Mouse (Mus musculus) gastrocnemius, adult 8-10 months (tissue): ENCODE measurements around the gene Kalrn. TPM values are rescaled to one million over a fixed set of nuclear protein-coding genes. Genes with fewer than 3 reads are reported as not detected.

Experiments used
- DNase-seq, 2 experiments: peaks; one replicate each; pipeline ENCODE4 v3.0.0; 2022; ENCODE audit warnings: low spot score in 2 of 2
- total RNA-seq, 4 experiments: library from RNA; stranded (reverse); gene quantifications; 2 replicates each; pipeline ENCODE4 v1.2.4; 2022

The Kalrn gene
- total RNA-seq, 4 experiments from 2014 or later, result 19.2 to 20.8 (median 19.9) TPM

- no peak for DNase-seq
Measured at GRCm38 (mm10) chr16:34199543-34199942, 373.8 kb downstream of the Kalrn start.

GRCm38 (mm10) chr16:34192959-34193842 lies 380.1 kb downstream of the Kalrn start:
- DNase-seq, result no peak

- no peak for DNase-seq
Measured at GRCm38 (mm10) chr16:34184721-34185120, 388.6 kb downstream of the Kalrn start.

- no peak for DNase-seq
Measured at GRCm38 (mm10) chr16:34183186-34183585, 390.1 kb downstream of the Kalrn start.

- DNase-seq, result no peak
Measured at GRCm38 (mm10) chr16:34175625-34176024, 397.7 kb downstream of the Kalrn start.

GRCm38 (mm10) chr16:34172572-34173181 lies 400.7 kb downstream of the Kalrn start:
- no peak for DNase-seq

- DNase-seq, result no peak
Measured at GRCm38 (mm10) chr16:34167042-34167441, 406.3 kb downstream of the Kalrn start.

GRCm38 (mm10) chr16:34163086-34163485 lies 410.2 kb downstream of the Kalrn start:
- no peak for DNase-seq

GRCm38 (mm10) chr16:34159576-34159975 lies 413.8 kb downstream of the Kalrn start:
- DNase-seq, result no peak

GRCm38 (mm10) chr16:34157386-34158135 lies 415.8 kb downstream of the Kalrn start:
- DNase-seq, result no peak

- DNase-seq, result no peak
Measured at GRCm38 (mm10) chr16:34155696-34156095, 417.6 kb downstream of the Kalrn start.

GRCm38 (mm10) chr16:34154903-34155302 lies 418.4 kb downstream of the Kalrn start:
- DNase-seq, result no peak

GRCm38 (mm10) chr16:34151528-34152071 lies 421.7 kb downstream of the Kalrn start:
- no peak for DNase-seq

GRCm38 (mm10) chr16:34141670-34142069 lies 431.7 kb downstream of the Kalrn start:
- no peak for DNase-seq

- no peak for DNase-seq
Measured at GRCm38 (mm10) chr16:34135074-34135473, 438.3 kb downstream of the Kalrn start.

GRCm38 (mm10) chr16:34134628-34135027 lies 438.7 kb downstream of the Kalrn start:
- no peak for DNase-seq

- peak; percentile 56 to 64 for DNase-seq
Measured at GRCm38 (mm10) chr16:34125595-34125994, 447.7 kb downstream of the Kalrn start.

- no peak for DNase-seq
Measured at GRCm38 (mm10) chr16:34122486-34122885, 450.8 kb downstream of the Kalrn start.

GRCm38 (mm10) chr16:34121288-34121687 lies 452.0 kb downstream of the Kalrn start:
- no peak for DNase-seq

GRCm38 (mm10) chr16:34120801-34121201 lies 452.5 kb downstream of the Kalrn start:
- no peak for DNase-seq

- no peak for DNase-seq
Measured at GRCm38 (mm10) chr16:34119844-34120243, 453.5 kb downstream of the Kalrn start.

GRCm38 (mm10) chr16:34119370-34119769 lies 454.0 kb downstream of the Kalrn start:
- DNase-seq, result no peak
